Mouse (Mus musculus): Measurements from ENCODE around the gene H2-Aa.

Gene H2-Aa

DNA sequence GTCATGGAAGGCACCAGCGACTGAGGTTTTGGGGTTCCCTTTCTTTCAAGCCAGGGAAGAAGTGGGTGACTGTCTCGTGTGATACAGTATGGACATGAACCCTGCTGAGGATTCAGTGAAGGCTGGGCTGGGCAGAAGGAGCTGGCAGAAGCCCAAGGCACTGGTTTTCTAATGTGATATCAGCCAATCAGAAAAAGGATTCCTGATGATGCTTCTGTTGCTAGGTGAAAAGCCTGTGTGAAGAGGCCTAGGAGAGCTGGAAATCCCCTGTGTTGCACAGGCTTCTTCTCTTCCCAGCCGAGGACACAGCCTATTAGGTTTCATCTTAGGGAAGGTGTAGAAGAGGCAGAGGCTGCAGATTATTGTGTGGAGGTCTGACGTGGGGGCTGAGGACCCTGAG, 26.1 kb downstream of the H2-Aa start:
- peak; percentile 87 for DNase-seq

DNA sequence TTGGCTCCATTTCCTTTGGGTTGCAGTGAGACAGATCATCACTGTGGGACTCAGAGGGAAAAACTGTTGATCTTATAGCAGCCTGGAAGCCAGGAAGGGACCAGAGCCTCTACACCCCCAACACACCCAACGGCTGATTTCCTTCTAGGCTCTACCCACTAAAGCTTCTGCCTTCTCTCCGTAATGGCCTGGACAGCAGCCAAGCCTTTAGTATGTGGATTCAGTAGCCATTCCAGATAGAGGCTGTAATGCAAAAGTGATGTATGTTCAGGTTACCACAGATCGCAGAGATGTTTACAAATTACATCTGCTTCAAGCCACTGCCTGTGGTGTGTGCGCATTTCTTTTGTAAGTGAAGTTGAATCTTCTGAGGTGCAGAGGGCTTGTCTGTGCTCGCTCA, 27.1 kb downstream of the H2-Aa start:
- peak; percentile 22 for DNase-seq

DNA sequence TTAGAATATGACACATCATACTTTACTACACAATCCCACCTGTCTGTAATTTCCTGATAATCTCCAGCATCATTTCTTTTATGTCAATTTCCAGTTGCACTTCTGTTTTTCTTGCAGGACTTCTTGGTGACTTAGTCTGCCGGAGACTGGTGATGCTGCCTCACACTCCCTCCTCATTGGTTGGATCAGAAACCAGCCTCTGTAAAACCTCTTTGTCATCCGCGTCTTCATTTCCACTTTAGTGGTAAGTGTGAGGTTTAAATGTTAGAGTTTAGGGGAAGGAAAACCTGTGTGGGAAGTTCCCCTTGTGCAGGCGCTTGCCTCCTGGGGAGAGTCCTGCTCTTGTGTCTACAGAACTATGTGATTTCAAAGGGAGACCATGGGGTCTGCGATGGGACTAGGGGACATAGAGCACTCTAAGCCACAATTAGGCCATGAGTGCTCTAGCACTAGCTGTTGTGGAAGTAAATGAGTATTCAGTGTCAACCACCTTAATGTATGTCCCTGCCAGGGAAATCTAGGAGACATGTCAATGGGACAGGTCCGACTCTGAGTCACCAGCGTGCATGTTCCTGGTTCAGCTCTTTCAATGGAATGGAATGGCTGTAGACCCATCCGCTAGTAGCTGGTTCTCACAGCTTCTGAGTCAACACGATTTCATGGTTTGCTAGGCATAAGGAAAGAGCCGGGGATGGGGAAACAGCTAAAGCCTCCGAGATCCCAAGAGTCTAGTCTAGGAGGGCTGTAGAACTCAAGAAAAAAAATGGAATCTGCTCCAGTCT, 29.8 kb downstream of the H2-Aa start, which contains the start of gene H2-Ab1:
TSS of gene H2-Ab1 (plus strand) at position 96 of the 782 bp plus-strand sequence.
- peak; percentile 88 for DNase-seq

DNA sequence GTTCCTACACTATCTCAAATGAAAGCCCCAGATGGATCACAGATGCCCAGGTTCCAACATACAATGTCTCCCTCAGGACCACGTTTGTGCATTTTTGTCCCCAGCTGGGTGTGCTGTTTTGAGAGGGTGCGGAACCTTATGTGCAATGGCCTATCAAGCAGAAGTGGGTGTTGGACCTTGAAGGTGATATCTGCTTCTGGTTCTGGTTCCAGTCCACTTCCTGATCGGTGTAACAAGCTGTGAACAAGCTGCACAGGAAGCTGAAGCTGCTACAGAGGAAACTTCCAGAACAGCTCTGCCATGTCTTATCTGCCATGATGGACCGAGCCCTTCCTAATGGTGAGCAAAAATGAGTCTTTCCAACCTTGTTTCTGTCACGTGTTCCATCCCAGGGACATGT, 31.1 kb downstream of the H2-Aa start:
- DNase-seq: no peak

DNA sequence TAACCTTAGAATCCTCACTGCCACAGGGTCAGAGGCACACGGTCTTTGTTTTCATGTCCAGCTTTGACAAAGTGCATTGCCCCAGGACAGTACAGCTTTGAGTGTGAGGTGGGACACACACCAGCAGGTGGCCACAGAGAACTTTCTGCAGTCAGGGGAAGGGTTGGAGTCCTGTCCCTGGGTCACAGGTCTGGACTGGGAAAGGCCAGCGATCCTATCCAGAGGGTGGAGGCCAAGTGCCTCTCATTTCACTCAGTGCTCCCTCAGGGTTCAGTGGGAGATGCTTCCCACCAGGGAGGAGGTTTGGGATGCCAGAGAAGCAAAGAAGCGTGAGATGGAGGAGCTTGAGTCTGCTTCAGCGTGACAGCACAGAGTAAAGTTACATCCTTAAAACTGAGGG, 36.0 kb downstream of the H2-Aa start:
- DNase-seq: no peak

DNA sequence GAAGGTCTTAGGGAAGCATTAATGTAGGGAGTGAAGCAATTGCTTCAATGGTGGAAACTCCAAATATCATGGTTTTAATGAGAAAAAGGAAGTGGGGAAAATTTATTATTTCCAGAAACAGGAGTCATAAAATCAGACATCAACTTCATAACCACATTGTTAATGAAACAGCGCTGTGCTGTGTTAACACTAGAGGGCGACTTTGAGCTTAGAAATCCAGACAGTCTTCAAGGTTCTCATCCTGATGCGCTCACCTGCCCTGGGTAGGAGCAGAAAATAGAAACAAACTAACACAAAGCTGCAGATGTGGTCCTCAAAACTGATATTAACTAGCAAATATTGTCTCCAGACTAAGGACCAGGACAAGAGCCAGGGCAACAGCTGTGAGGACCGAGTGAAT, 37.7 kb downstream of the H2-Aa start:
- peak; percentile 69 for DNase-seq

DNA sequence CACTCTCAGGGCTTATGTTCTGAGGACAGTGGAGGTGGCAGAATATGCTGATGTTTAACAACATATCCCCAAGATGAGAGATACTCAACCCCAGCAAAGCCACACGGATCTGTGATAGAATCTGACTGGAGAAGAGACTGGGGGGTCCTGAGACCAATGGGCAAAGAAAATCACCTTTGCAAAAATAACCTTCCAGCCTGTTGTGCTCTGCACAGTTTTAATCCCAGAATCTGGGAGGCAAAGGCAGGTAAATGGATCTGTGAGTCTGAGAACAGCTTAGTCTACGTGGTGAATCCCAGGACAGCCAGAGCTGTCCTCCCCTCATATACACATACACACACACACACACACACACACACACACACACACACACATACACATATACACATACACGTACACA, 38.3 kb downstream of the H2-Aa start:
- no peak for DNase-seq

DNA sequence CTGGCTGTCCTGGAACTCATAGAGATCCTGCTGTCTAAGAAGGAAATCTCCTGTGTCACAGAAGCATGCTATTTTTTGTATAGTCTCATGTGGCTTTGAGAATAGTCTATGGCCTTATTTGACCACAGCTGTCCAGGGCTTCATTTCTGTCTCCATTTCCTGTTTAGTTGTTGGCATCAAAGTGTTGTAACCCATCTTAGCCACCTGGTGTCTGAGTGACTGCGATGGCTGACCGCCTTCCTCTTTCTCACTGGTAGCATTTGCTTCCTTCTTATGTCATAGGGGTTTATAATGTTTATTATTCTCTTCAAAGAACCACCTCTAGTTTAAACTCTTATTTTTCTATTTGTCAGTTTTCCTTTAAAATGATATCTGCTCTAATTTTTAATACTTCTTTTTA, 38.9 kb downstream of the H2-Aa start:
- peak; percentile 3 for DNase-seq

DNA sequence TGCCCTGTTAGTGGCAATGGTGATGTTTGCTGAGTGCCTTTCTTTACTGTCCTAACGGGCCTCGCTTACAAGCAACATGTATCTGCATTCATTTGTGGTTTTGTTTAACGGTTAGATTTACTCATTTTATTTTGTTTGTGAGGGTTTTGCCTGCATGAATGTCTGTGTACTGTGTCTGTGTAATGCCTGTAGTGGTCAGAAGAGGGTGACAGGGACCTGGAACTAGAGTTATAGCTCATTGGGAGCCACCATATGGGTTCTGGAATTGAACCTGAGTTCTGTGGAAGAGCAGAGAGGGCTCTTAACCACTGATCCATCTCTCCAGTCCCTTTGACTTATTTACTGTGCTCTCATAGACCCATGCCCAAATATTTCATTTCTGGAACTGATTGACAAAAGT, 40.6 kb downstream of the H2-Aa start:
- DNase-seq: no peak

DNA sequence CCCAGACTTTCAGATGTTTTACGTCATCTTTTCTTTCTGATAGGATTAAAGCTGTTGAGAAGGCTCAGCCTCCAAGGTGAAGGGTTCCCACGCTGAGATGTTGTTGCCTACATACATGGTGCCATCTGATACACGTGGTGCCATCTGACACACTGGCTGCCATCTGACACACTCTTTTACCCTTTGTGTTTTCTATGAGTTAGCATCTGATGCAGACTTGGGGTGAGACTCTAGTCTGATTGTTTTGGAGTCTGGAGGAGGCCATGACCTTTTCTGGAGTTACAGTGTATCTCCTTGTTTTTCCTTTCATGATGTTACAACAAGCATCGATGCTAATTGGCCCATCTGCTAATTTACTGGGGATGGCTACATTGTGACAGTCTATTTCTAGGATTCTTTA, 43.0 kb downstream of the H2-Aa start:
- peak; percentile 1 for DNase-seq

DNA sequence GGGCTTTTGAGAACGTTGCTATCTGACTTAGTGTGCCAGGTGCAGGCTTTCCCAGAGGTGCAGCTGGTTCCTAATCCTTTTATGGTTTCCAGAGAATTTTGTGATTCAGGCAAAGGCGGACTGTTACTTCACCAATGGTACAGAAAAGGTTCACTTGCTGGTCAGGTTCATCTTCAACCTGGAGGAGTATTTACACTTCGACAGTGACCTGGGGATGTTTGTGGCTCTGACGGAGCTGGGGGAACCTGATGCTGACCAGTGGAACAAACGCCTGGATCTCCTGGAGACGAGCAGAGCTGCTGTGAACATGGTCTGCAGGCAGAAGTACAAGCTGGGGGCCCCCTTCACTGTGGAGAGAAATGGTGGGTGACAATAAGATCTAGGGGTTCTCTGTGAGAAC, 46.7 kb downstream of the H2-Aa start:
- DNase-seq: peak; percentile 1

DNA sequence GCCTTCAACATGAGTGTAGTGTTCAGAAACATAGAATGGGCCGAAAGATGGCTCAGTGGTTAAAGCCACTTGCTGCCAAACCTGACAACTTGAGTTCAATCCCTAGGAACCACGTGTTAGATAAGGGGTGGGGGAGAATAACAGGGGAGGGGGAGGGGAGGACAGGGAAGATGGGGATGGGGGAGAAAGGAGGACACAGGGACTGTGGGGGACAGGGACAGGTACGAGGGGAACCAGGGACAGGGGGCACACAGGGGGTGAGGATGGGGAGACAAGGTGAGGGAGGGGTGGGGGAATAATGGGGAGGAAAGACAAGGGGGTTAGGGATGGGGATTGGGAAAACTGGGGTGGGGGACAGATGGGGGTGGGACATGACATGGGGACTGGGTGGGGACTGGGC, 47.3 kb downstream of the H2-Aa start:
- DNase-seq: no peak

DNA sequence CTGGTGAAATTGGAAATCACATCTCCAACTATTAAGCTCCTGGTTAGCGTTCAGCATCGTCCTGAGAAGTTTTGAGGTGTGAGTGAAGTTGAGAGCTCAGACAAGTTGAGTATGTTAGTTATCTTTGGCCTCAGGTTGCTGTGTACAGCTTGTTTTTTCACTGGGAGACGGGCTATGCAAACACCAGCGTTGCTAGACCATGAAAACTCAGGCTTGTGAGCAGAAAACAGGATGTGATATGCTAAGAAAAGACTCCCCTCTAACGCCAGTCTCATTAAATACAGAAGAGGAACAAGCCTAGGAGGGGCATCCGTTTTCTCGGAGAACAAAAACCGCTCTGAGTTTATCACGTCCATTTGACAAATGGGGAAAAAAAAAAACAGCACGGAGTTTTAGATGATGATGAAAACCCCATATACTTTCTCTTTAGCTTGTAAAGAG, 48.0 kb downstream of the H2-Aa start:
- no peak for DNase-seq

DNA sequence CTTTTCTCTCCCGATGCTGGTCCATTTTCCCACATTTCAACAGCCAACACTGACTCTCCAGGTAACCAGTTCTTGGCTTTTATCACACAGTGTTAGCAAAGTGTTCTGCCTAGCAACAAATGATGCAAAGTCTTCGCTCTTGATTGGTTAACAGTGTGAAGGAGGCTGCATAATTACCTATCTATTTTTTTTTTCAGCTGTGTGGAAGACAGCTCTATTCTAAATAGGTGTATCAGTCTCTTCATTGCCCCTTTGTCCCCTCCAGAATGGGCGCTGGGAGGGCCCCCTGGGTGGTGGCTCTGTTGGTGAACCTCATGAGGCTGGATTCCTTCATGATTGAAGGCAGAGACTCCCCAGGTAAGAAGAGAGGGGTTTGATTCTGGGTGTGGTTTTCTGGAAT, 48.9 kb downstream of the H2-Aa start, which contains the start of gene H2-Ob:
TSS of gene H2-Ob (plus strand) at position 198 of the 400 bp plus-strand sequence.
- DNase-seq: peak; percentile 56

DNA sequence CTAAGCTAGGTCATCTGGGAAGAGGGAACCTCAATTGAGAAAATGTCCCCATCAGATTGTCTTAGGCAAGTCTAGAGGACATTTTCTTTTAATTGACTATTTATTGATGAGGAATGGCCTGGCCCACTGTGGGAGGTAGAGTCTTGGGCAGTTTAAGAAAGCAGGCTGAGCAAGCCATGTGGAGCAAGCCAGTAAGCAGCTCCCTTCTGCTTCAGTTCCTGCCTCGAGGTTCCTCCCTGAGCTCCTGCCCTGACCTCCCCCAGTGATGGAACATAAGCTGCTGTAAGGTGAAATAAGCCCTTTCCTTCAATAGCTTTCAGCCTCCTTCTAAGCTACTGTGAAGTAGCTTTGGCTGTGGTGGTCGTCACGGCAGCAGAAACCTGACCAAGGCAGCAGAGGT, 49.9 kb downstream of the H2-Aa start:
- no peak for DNase-seq

DNA sequence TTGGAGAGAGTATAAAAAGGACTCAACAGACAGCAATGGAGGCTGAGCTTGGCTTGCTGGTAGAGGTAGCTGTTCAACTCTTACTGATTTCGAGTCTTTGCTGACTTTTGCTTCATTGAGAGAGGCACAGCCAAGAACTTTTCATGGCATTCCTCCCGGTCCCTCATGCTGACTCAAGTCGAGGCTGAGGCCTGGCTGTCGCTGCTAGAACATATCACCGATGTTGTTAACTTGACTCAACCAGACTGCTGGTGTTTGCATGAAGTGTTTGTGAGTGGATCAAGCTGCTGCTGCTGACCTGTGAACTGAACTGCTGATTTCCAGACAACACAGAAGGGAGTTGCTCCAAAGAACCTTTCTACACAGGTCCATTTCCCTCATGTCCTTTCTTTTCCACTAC, 50.9 kb downstream of the H2-Aa start:
- DNase-seq: peak; percentile 26

DNA sequence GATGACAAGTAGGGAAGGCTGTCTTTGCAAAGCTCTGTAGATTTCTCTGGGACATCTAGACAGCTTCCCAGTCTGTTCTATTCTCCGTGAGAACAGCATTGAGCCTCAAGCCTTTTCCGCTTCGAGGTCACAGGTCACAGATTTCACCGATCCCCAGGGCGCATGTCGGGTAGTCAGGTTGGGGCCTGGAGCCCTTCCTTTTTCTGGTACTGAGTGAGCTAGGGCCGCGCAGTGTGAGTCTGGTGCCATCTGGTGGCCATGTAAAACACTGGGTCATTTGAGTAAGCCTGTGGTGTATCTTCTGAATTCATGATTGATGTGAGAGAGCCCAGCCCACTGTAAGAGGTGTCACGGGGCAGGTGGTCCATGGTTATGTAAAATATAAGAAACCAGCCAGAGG, 52.7 kb downstream of the H2-Aa start:
- DNase-seq: peak; percentile 88
